Mouse (Mus musculus): ENCODE results near the gene Tmem109. TPM values are rescaled to one million over a fixed set of nuclear protein-coding genes. Genes with fewer than 3 reads are reported as not detected.

The Tmem109 gene
- total and polyA plus RNA-seq, 2 experiments from 2014 or later: 27.9 to 37.4 TPM

GRCm38 (mm10) chr19:10895016-10895528, 13.3 kb upstream of the Tmem109 start, which contains the start of gene Prpf19:
Gene Prpf19 (plus strand): TSS chr19:10895231.
- Histone ChIP-seq H3K9me3 (ENCODE audit: low read length) (no peaks in the 10 kb centered on the region), H3K36me3 (ENCODE audit: insufficient read depth, low read length) (peaks cover 23% of the 10 kb centered on the region), H3K27me3 (ENCODE audit: insufficient read depth, low read length) (no peaks in the 10 kb centered on the region), H3K4me2 (ENCODE audit: low read depth, low read length) (peak within 1 kb of the TSS; percentile 90), H3K27ac (peak within 1 kb of the TSS; percentile 96), H3K9ac (replicated peaks; ENCODE audit: low read length) (peak within 1 kb of the TSS; percentile 94), H3K4me1 (ENCODE audit: insufficient read depth, low read length) (peaks cover 13% of the 10 kb centered on the region; the same call in 1 of the 2 replicates), H3K4me3 (ENCODE audit: low read length) (peak within 1 kb of the TSS; percentile 85)
- DNase-seq (ENCODE audit: low spot score): peak; percentile 99
- TF ChIP-seq CTCF (IDR thresholded peaks at IDR 0.05; ENCODE audit: low read depth): peak; percentile 38
- ATAC-seq: peak; percentile 96
- WGBS: under 1% methylated on average over 43 of the region's 43 CpGs

DNA sequence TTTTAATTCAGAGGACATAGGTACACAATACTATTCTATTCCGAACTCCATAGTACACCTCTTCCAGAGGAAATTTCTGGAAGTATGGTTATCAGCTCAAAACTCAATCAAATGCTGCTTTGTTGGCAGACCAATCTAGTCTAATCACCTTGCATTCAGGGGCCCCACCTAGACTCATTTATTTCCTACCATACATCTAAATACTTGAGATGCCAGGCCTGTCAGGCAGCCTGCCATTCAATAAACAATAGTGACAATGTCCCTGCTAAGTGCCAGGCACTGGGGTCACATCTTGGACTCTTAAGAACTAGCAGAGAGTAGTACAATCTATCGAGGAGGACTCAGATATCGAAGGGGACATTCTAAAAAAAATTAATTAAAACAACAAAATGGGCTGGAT, 10.4 kb upstream of the Tmem109 start:
- Histone ChIP-seq H3K4me3 (ENCODE audit: low read length) (no peak overlapping the region), H3K27me3 (ENCODE audit: insufficient read depth, low read length) (no peaks in the 10 kb centered on the region), H3K9ac (replicated peaks; ENCODE audit: low read length) (no peak overlapping the region), H3K4me1 (ENCODE audit: insufficient read depth, low read length) (peaks cover 12% of the 10 kb centered on the region; the same call in 1 of the 2 replicates), H3K27ac (no peak overlapping the region), H3K36me3 (ENCODE audit: insufficient read depth, low read length) (no peaks in the 10 kb centered on the region), H3K4me2 (ENCODE audit: low read depth, low read length) (no peak overlapping the region), H3K9me3 (ENCODE audit: low read length) (no peaks in the 10 kb centered on the region)
- ATAC-seq (no peak), DNase-seq (ENCODE audit: low spot score) (no peak)
- no peak for TF ChIP-seq CTCF (IDR thresholded peaks at IDR 0.05; ENCODE audit: low read depth)
- WGBS: 87% methylated on average over 3 of the region's 3 CpGs

- Histone ChIP-seq H3K9me3 (ENCODE audit: low read length) (peaks cover 2% of the 10 kb centered on the region; the same call in 1 of the 2 replicates), H3K4me1 (ENCODE audit: insufficient read depth, low read length) (peaks cover 18% of the 10 kb centered on the region), H3K4me3 (ENCODE audit: low read length) (peak overlapping the region; percentile 66), H3K4me2 (ENCODE audit: low read depth, low read length) (peak overlapping the region; percentile 91), H3K27ac (peak overlapping the region; percentile 98), H3K36me3 (ENCODE audit: insufficient read depth, low read length) (no peaks in the 10 kb centered on the region), H3K9ac (replicated peaks; ENCODE audit: low read length) (peak overlapping the region; percentile 66), H3K27me3 (ENCODE audit: insufficient read depth, low read length) (no peaks in the 10 kb centered on the region)
- ATAC-seq (peak; percentile 79), DNase-seq (ENCODE audit: low spot score) (peak; percentile 21)
- no peak for TF ChIP-seq CTCF (IDR thresholded peaks at IDR 0.05; ENCODE audit: low read depth)
- WGBS: 0% methylated on average over 14 of the region's 14 CpGs
These were observed 801 bp downstream of the Tmem109 start for GRCm38 (mm10) chr19:10880975-10881425.

DNA sequence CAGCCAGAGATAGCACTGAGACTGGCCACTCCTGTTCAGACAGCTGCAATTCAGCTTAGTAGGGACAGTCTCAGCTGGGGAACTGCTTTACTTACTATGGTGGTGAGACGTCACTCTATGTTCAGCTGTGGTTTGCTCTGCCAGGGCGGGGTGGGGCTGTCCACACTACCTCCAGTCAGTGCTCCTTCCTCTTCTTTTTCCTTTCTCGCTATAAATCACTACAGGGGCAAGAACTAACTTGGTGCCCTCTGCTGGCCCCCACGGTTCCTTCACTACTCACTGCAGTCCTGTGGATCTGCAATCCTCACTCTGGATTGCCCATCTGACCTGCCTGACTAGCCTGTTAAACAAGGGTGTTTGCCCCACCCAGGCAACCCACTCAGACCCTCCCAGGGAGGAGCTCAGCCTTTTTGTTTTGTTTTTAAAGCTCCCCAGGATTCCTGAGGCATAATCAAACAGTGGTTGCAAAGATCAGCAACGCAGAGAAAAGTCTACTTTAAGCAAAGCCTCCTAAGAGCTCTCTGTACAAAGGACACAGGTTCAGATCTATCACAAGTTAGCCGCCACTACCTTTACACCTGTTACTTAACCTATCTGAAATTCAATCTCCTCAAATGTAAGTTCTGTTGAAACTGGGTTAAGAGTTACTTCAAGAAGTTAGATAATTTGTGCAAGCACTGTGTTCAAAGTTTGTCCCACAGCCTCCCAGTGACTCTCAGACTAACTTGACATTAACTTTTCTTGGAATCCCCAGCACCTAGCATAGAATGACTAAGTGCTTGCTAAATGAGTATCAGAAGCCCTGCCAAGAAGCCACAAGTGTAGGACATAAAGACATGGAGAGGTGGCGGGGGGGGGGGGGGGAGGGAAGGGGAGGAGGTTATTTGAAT, 1.5 kb downstream of the Tmem109 start:
- WGBS: 31% methylated on average over 7 of the region's 7 CpGs
- no peaks in the 10 kb centered on the region for H3K27me3 ChIP-seq (ENCODE audit: insufficient read depth, low read length)
- H3K9ac ChIP-seq (replicated peaks; ENCODE audit: low read length): peak overlapping the region; percentile 66; the same call in 1 of the 2 replicates
- H3K4me1 ChIP-seq (ENCODE audit: insufficient read depth, low read length): peaks cover 18% of the 10 kb centered on the region
- peaks cover 2% of the 10 kb centered on the region; the same call in 1 of the 2 replicates for H3K9me3 ChIP-seq (ENCODE audit: low read length)
- peak; percentile 47 for TF ChIP-seq CTCF (IDR thresholded peaks at IDR 0.05; ENCODE audit: low read depth)
- H3K4me2 ChIP-seq (ENCODE audit: low read depth, low read length): peak overlapping the region; percentile 91
- peak overlapping the region; percentile 98 for H3K27ac ChIP-seq
- DNase-seq (ENCODE audit: low spot score) (no peak), ATAC-seq (no peak)
- peak overlapping the region; percentile 66 for H3K4me3 ChIP-seq (ENCODE audit: low read length)
- no peaks in the 10 kb centered on the region for H3K36me3 ChIP-seq (ENCODE audit: insufficient read depth, low read length)

- Histone ChIP-seq H3K9me3 (ENCODE audit: low read length) (no peaks in the 10 kb centered on the region), H3K4me3 (ENCODE audit: low read length) (no peak overlapping the region), H3K27me3 (ENCODE audit: insufficient read depth, low read length) (no peaks in the 10 kb centered on the region), H3K36me3 (ENCODE audit: insufficient read depth, low read length) (peaks cover 12% of the 10 kb centered on the region), H3K9ac (replicated peaks; ENCODE audit: low read length) (no peak overlapping the region), H3K4me1 (ENCODE audit: insufficient read depth, low read length) (peaks cover 18% of the 10 kb centered on the region), H3K4me2 (ENCODE audit: low read depth, low read length) (no peak overlapping the region), H3K27ac (no peak overlapping the region)
- DNase-seq (ENCODE audit: low spot score) (no peak), ATAC-seq (no peak)
- 83% methylated on average over 7 of the region's 7 CpGs for WGBS
- no peak for TF ChIP-seq CTCF (IDR thresholded peaks at IDR 0.05; ENCODE audit: low read depth)
These were observed 3.5 kb downstream of the Tmem109 start for GRCm38 (mm10) chr19:10878201-10878837.

GRCm38 (mm10) chr19:10871328-10871961, 10.4 kb downstream of the Tmem109 start:
- no peak overlapping the region for H3K27ac ChIP-seq
- ATAC-seq (no peak), DNase-seq (ENCODE audit: low spot score) (no peak)
- 76% methylated on average over 14 of the region's 14 CpGs for WGBS
- no peaks in the 10 kb centered on the region for H3K9me3 ChIP-seq (ENCODE audit: low read length)
- no peak for TF ChIP-seq CTCF (IDR thresholded peaks at IDR 0.05; ENCODE audit: low read depth)
- H3K9ac ChIP-seq (replicated peaks; ENCODE audit: low read length): no peak overlapping the region
- no peak overlapping the region for H3K4me3 ChIP-seq (ENCODE audit: low read length)
- H3K4me2 ChIP-seq (ENCODE audit: low read depth, low read length): no peak overlapping the region
- no peaks in the 10 kb centered on the region for H3K27me3 ChIP-seq (ENCODE audit: insufficient read depth, low read length)
- H3K36me3 ChIP-seq (ENCODE audit: insufficient read depth, low read length): peaks cover 35% of the 10 kb centered on the region
- H3K4me1 ChIP-seq (ENCODE audit: insufficient read depth, low read length): peaks cover 10% of the 10 kb centered on the region
